Mouse (Mus musculus): ENCODE measurements around the gene Gm45837. TPM values are rescaled to one million over a fixed set of nuclear protein-coding genes. Genes with fewer than 3 reads are reported as not detected.

Gene Gm45837
- polyA plus RNA-seq (2015; fragmentation: Nextera tagmentation; extraction: Ambion mirVana), result 1.2 and 2.1 TPM in 2 replicates

GRCm38 (mm10) chr7:101410267-101410936, at the start of gene Gm45837:
Gene Gm45837, plus strand, starts transcription at chr7:101410886.
- peak within 1 kb of the TSS; percentile 33; the same call in 1 of the 2 replicates for H3K27ac ChIP-seq
- H3K4me1 ChIP-seq, result peaks cover 17% of the 10 kb centered on the region

GRCm38 (mm10) chr7:101361021-101361420, 49.7 kb upstream of the Gm45837 start:
- Histone ChIP-seq H3K27me3 (no peaks in the 10 kb centered on the region), H3K27ac (no peak overlapping the region), H3K9me3 (no peaks in the 10 kb centered on the region), H3K4me2 (no peak overlapping the region), H3K4me3 (no peak overlapping the region), H3K9ac (no peak overlapping the region), H3K4me1 (peaks cover 10% of the 10 kb centered on the region; the same call in 1 of the 2 replicates), H3K36me3 (no peaks in the 10 kb centered on the region)
- WGBS, result 71% methylated on average over 4 of the region's 4 CpGs
- ATAC-seq (ENCODE audit: insufficient number of reproducible peaks, insufficient read depth, low FRiP score, low TSS enrichment, low read depth), result no peak

More at GRCm38 (mm10) chr7:101410267-101410936, at the start of gene Gm45837:
- Histone ChIP-seq H3K4me2 (no peak within 1 kb of the TSS), H3K9ac (no peak within 1 kb of the TSS), H3K27me3 (no peaks in the 10 kb centered on the region), H3K4me3 (no peak within 1 kb of the TSS), H3K9me3 (no peaks in the 10 kb centered on the region), H3K36me3 (peaks cover 56% of the 10 kb centered on the region)
- WGBS, result 55% methylated on average over 11 of the region's 11 CpGs
- ATAC-seq (ENCODE audit: insufficient number of reproducible peaks, insufficient read depth, low FRiP score, low TSS enrichment, low read depth), result no peak

- H3K9ac ChIP-seq, result 0 out of 2 replicates have a peak overlapping the region, but pooled peaks have one; percentile 11
- no peak for ATAC-seq (ENCODE audit: insufficient number of reproducible peaks, insufficient read depth, low FRiP score, low TSS enrichment, low read depth)
These were observed 48.9 kb upstream of the Gm45837 start for GRCm38 (mm10) chr7:101361767-101362166.

GRCm38 (mm10) chr7:101362791-101363191, 47.9 kb upstream of the Gm45837 start:
- Histone ChIP-seq H3K27me3 (no peaks in the 10 kb centered on the region), H3K9ac (no peak overlapping the region), H3K27ac (no peak overlapping the region), H3K4me1 (peaks cover 6% of the 10 kb centered on the region; the same call in 1 of the 2 replicates), H3K36me3 (no peaks in the 10 kb centered on the region), H3K4me3 (no peak overlapping the region), H3K4me2 (no peak overlapping the region), H3K9me3 (no peaks in the 10 kb centered on the region)
- ATAC-seq (ENCODE audit: insufficient number of reproducible peaks, insufficient read depth, low FRiP score, low TSS enrichment, low read depth), result no peak
- 59% methylated on average over 5 of the region's 5 CpGs for WGBS

More at GRCm38 (mm10) chr7:101361767-101362166, 48.9 kb upstream of the Gm45837 start:
- H3K4me1 ChIP-seq, result peaks cover 6% of the 10 kb centered on the region; the same call in 1 of the 2 replicates
- H3K36me3 ChIP-seq, result no peaks in the 10 kb centered on the region
- H3K27me3 ChIP-seq, result no peaks in the 10 kb centered on the region
- H3K4me3 ChIP-seq, result no peak overlapping the region
- H3K4me2 ChIP-seq, result no peak overlapping the region
- H3K9me3 ChIP-seq, result no peaks in the 10 kb centered on the region
- H3K27ac ChIP-seq, result no peak overlapping the region
- WGBS, result 59% methylated on average over 4 of the region's 4 CpGs

- Histone ChIP-seq H3K27me3 (no peaks in the 10 kb centered on the region), H3K9me3 (no peaks in the 10 kb centered on the region), H3K4me1 (peaks cover 6% of the 10 kb centered on the region; the same call in 1 of the 2 replicates), H3K4me3 (no peak overlapping the region), H3K4me2 (no peak overlapping the region), H3K36me3 (no peaks in the 10 kb centered on the region), H3K9ac (no peak overlapping the region), H3K27ac (no peak overlapping the region)
- 72% methylated on average over 5 of the region's 5 CpGs for WGBS
- ATAC-seq (ENCODE audit: insufficient number of reproducible peaks, insufficient read depth, low FRiP score, low TSS enrichment, low read depth), result no peak
These were observed 46.8 kb upstream of the Gm45837 start for GRCm38 (mm10) chr7:101363914-101364313.

GRCm38 (mm10) chr7:101367901-101368852, 42.5 kb upstream of the Gm45837 start:
- Histone ChIP-seq H3K27ac (no peak overlapping the region), H3K27me3 (no peaks in the 10 kb centered on the region), H3K36me3 (no peaks in the 10 kb centered on the region), H3K9me3 (no peaks in the 10 kb centered on the region), H3K4me3 (no peak overlapping the region), H3K4me2 (no peak overlapping the region), H3K9ac (no peak overlapping the region), H3K4me1 (no peaks in the 10 kb centered on the region; the same call in 1 of the 2 replicates)
- 55% methylated on average over 11 of the region's 11 CpGs for WGBS
- no peak for ATAC-seq (ENCODE audit: insufficient number of reproducible peaks, insufficient read depth, low FRiP score, low TSS enrichment, low read depth)

- no peaks in the 10 kb centered on the region for H3K36me3 ChIP-seq
- WGBS, result 73% methylated on average over 7 of the region's 7 CpGs
- peaks cover 6% of the 10 kb centered on the region; the same call in 1 of the 2 replicates for H3K4me1 ChIP-seq
- no peak overlapping the region for H3K4me2 ChIP-seq
- H3K27me3 ChIP-seq, result no peaks in the 10 kb centered on the region
- H3K9ac ChIP-seq, result no peak overlapping the region
- H3K9me3 ChIP-seq, result no peaks in the 10 kb centered on the region
- H3K4me3 ChIP-seq, result no peak overlapping the region
- H3K27ac ChIP-seq, result no peak overlapping the region
- no peak for ATAC-seq (ENCODE audit: insufficient number of reproducible peaks, insufficient read depth, low FRiP score, low TSS enrichment, low read depth)
These were observed 41.0 kb upstream of the Gm45837 start for GRCm38 (mm10) chr7:101369666-101370065.

- ATAC-seq (ENCODE audit: insufficient number of reproducible peaks, insufficient read depth, low FRiP score, low TSS enrichment, low read depth), result no peak; the same call in 1 of the 2 replicates
- H3K4me3 ChIP-seq, result no peak overlapping the region
- WGBS, result 87% methylated on average over 26 of the region's 26 CpGs
These were observed 37.6 kb upstream of the Gm45837 start for GRCm38 (mm10) chr7:101373082-101373481.

GRCm38 (mm10) chr7:101374155-101374554, 36.5 kb upstream of the Gm45837 start:
- Histone ChIP-seq H3K4me3 (no peak overlapping the region), H3K36me3 (no peaks in the 10 kb centered on the region), H3K4me1 (peaks cover 18% of the 10 kb centered on the region), H3K4me2 (no peak overlapping the region), H3K9ac (no peak overlapping the region), H3K9me3 (no peaks in the 10 kb centered on the region), H3K27me3 (no peaks in the 10 kb centered on the region), H3K27ac (peak overlapping the region; percentile 11; the same call in 1 of the 2 replicates)
- ATAC-seq (ENCODE audit: insufficient number of reproducible peaks, insufficient read depth, low FRiP score, low TSS enrichment, low read depth), result no peak

More at GRCm38 (mm10) chr7:101373082-101373481, 37.6 kb upstream of the Gm45837 start:
- Histone ChIP-seq H3K9me3 (no peaks in the 10 kb centered on the region), H3K36me3 (no peaks in the 10 kb centered on the region), H3K27me3 (no peaks in the 10 kb centered on the region), H3K4me1 (peaks cover 11% of the 10 kb centered on the region), H3K9ac (no peak overlapping the region), H3K4me2 (no peak overlapping the region), H3K27ac (no peak overlapping the region)

GRCm38 (mm10) chr7:101376701-101377340, 33.9 kb upstream of the Gm45837 start:
- Histone ChIP-seq H3K4me3 (no peak overlapping the region), H3K36me3 (no peaks in the 10 kb centered on the region), H3K9me3 (no peaks in the 10 kb centered on the region), H3K9ac (no peak overlapping the region), H3K27ac (peak overlapping the region; percentile 74; the same call in 1 of the 2 replicates), H3K4me2 (no peak overlapping the region), H3K4me1 (peaks cover 24% of the 10 kb centered on the region), H3K27me3 (no peaks in the 10 kb centered on the region)
- 63% methylated on average over 10 of the region's 10 CpGs for WGBS
- no peak for ATAC-seq (ENCODE audit: insufficient number of reproducible peaks, insufficient read depth, low FRiP score, low TSS enrichment, low read depth)

- Histone ChIP-seq H3K4me2 (peak overlapping the region; percentile 51), H3K4me1 (peaks cover 24% of the 10 kb centered on the region), H3K36me3 (no peaks in the 10 kb centered on the region), H3K27me3 (no peaks in the 10 kb centered on the region), H3K4me3 (peak overlapping the region; percentile 26), H3K27ac (peak overlapping the region; percentile 74), H3K9me3 (no peaks in the 10 kb centered on the region), H3K9ac (peak overlapping the region; percentile 64)
- 22% methylated on average over 7 of the region's 7 CpGs for WGBS
- ATAC-seq (ENCODE audit: insufficient number of reproducible peaks, insufficient read depth, low FRiP score, low TSS enrichment, low read depth), result peak; percentile 41
These were observed 32.9 kb upstream of the Gm45837 start for GRCm38 (mm10) chr7:101377741-101378262.
